Mouse (Mus musculus): Measurements from ENCODE around the gene Sh3gl2.

The Sh3gl2 gene

GRCm38 (mm10) chr4:85305912-85306573, 101.1 kb downstream of the Sh3gl2 start:
- DNase-seq (ENCODE audit: low spot score), result no peak

GRCm38 (mm10) chr4:85319092-85319491, 114.2 kb downstream of the Sh3gl2 start:
- DNase-seq (ENCODE audit: low spot score), result no peak

- DNase-seq (ENCODE audit: low spot score), result no peak
Observed at GRCm38 (mm10) chr4:85325454-85325853, 120.5 kb downstream of the Sh3gl2 start.

- DNase-seq (ENCODE audit: low spot score), result no peak
Observed at GRCm38 (mm10) chr4:85326052-85326451, 121.1 kb downstream of the Sh3gl2 start.

- DNase-seq (ENCODE audit: low spot score), result no peak
Observed at GRCm38 (mm10) chr4:85334688-85335200, 129.8 kb downstream of the Sh3gl2 start.

GRCm38 (mm10) chr4:85336356-85336755, 131.4 kb downstream of the Sh3gl2 start:
- DNase-seq (ENCODE audit: low spot score), result no peak

- no peak for DNase-seq (ENCODE audit: low spot score)
Observed at GRCm38 (mm10) chr4:85339126-85339525, 134.2 kb downstream of the Sh3gl2 start.

- DNase-seq (ENCODE audit: low spot score), result no peak
Observed at GRCm38 (mm10) chr4:85340686-85341085, 135.8 kb downstream of the Sh3gl2 start.

- no peak for DNase-seq (ENCODE audit: low spot score)
Observed at GRCm38 (mm10) chr4:85345911-85346310, 141.0 kb downstream of the Sh3gl2 start.

- no peak for DNase-seq (ENCODE audit: low spot score)
Observed at GRCm38 (mm10) chr4:85348079-85348643, 143.2 kb downstream of the Sh3gl2 start.

- no peak for DNase-seq (ENCODE audit: low spot score)
Observed at GRCm38 (mm10) chr4:85362661-85363060, 157.7 kb downstream of the Sh3gl2 start.

- DNase-seq (ENCODE audit: low spot score), result no peak
Observed at GRCm38 (mm10) chr4:85363205-85363604, 158.3 kb downstream of the Sh3gl2 start.

- DNase-seq (ENCODE audit: low spot score), result no peak
Observed at GRCm38 (mm10) chr4:85371036-85371435, 166.1 kb downstream of the Sh3gl2 start.

- DNase-seq (ENCODE audit: low spot score), result no peak
Observed at GRCm38 (mm10) chr4:85374801-85375200, 169.9 kb downstream of the Sh3gl2 start.

- no peak for DNase-seq (ENCODE audit: low spot score)
Observed at GRCm38 (mm10) chr4:85376187-85376586, 171.3 kb downstream of the Sh3gl2 start.

- no peak for DNase-seq (ENCODE audit: low spot score)
Observed at GRCm38 (mm10) chr4:85376610-85377009, 171.7 kb downstream of the Sh3gl2 start.

- no peak for DNase-seq (ENCODE audit: low spot score)
Observed at GRCm38 (mm10) chr4:85385241-85385640, 180.3 kb downstream of the Sh3gl2 start.

- DNase-seq (ENCODE audit: low spot score), result no peak
Observed at GRCm38 (mm10) chr4:85387676-85388075, 182.8 kb downstream of the Sh3gl2 start.

- DNase-seq (ENCODE audit: low spot score), result no peak
Observed at GRCm38 (mm10) chr4:85391795-85392194, 186.9 kb downstream of the Sh3gl2 start.

- no peak for DNase-seq (ENCODE audit: low spot score)
Observed at GRCm38 (mm10) chr4:85398765-85399164, 193.8 kb downstream of the Sh3gl2 start.

GRCm38 (mm10) chr4:85402823-85403222, 197.9 kb downstream of the Sh3gl2 start:
- peak; percentile 90 for DNase-seq (ENCODE audit: low spot score)

GRCm38 (mm10) chr4:85404424-85405194, 199.7 kb downstream of the Sh3gl2 start:
- peak; percentile 81 for DNase-seq (ENCODE audit: low spot score)

GRCm38 (mm10) chr4:85405276-85405675, 200.3 kb downstream of the Sh3gl2 start:
- no peak for DNase-seq (ENCODE audit: low spot score)

Measured in testis, postnatal 10 days (tissue).